Mouse (Mus musculus): ENCODE data around the gene Crhr1. TPM values are rescaled to one million over a fixed set of nuclear protein-coding genes. Genes with fewer than 3 reads are reported as not detected.

Gene Crhr1
- total and polyA plus RNA-seq, 3 experiments, result not detected

GRCm38 (mm10) chr11:104123479-104123878 lies 9.2 kb upstream of the Crhr1 start:
- dilution Hi-C loops (cut with MboI; ENCODE audit: extremely low pct_ligation_motif_present, extremely low pct_unique_long_range_greater_than_20kb, low sequenced_read_pairs), result no loop called here
- in situ Hi-C loops (cut with MboI; ENCODE audit: low pct_ligation_motif_present, low pct_unique_long_range_greater_than_20kb, low sequenced_read_pairs), result no loop called here
- Histone ChIP-seq H3K4me2 (ENCODE audit: insufficient read depth, low read depth, poor library complexity, severe bottlenecking) (no peak overlapping the region), H3K79me2 (replicated peaks; ENCODE audit: control insufficient read depth, extremely low read depth, insufficient read depth, poor library complexity, severe bottlenecking) (no peaks in the 10 kb centered on the region), H3K4me3 (replicated peaks in 1 of 3; ENCODE audit: low read depth in 2 of 3, low read length in 2 of 3, poor library complexity in 1 of 3) (no peak overlapping the region), H3K4me1 (ENCODE audit: control insufficient read depth in 1 of 2, insufficient read depth in 2 of 2) (no peaks in the 10 kb centered on the region), H3K27ac (ENCODE audit: insufficient read depth, low read depth) (no peak overlapping the region), H3K9me3 (replicated peaks; ENCODE audit: low read length) (peaks cover 2% of the 10 kb centered on the region), H3K9ac (ENCODE audit: insufficient read depth, low read depth) (no peak overlapping the region), H3K36me3 (replicated peaks in 1 of 2; ENCODE audit: control insufficient read depth in 1 of 2, insufficient read depth in 1 of 2, low read length in 1 of 2) (no peaks in the 10 kb centered on the region), H3K27me3 (replicated peaks) (peaks cover 2% of the 10 kb centered on the region)
- TF ChIP-seq USF1 (IDR thresholded peaks at IDR 0.05; ENCODE audit: low read depth, low read length), result 0 out of 2 replicates have a peak, but pooled peaks have one; percentile 13
- TF ChIP-seq EP300 (IDR thresholded peaks at IDR 0.05; ENCODE audit: low read length), result no peak
- TF ChIP-seq BHLHE40 (IDR thresholded peaks at IDR 0.05; ENCODE audit: low read depth, low read length), result peak; percentile 57
- DNase-seq (ENCODE audit: extremely low read depth), result no peak

- Histone ChIP-seq H3K9me3 (replicated peaks; ENCODE audit: low read length) (peaks cover 1% of the 10 kb centered on the region), H3K4me2 (ENCODE audit: insufficient read depth, low read depth, poor library complexity, severe bottlenecking) (no peak overlapping the region), H3K36me3 (replicated peaks in 1 of 2; ENCODE audit: control insufficient read depth in 1 of 2, insufficient read depth in 1 of 2, low read length in 1 of 2) (no peaks in the 10 kb centered on the region), H3K27ac (ENCODE audit: insufficient read depth, low read depth) (no peak overlapping the region), H3K4me3 (replicated peaks in 1 of 3; ENCODE audit: low read depth in 2 of 3, low read length in 2 of 3, poor library complexity in 1 of 3) (no peak overlapping the region), H3K27me3 (replicated peaks) (peaks cover 2% of the 10 kb centered on the region), H3K9ac (ENCODE audit: insufficient read depth, low read depth) (no peak overlapping the region), H3K79me2 (replicated peaks; ENCODE audit: control insufficient read depth, extremely low read depth, insufficient read depth, poor library complexity, severe bottlenecking) (no peaks in the 10 kb centered on the region), H3K4me1 (ENCODE audit: control insufficient read depth in 1 of 2, insufficient read depth in 2 of 2) (no peaks in the 10 kb centered on the region)
- TF ChIP-seq GABPA (IDR thresholded peaks at IDR 0.05; ENCODE audit: insufficient replicate concordance, low read depth, low read length), result no peak
- TF ChIP-seq USF1 (IDR thresholded peaks at IDR 0.05; ENCODE audit: low read depth, low read length), result no peak
- TF ChIP-seq RAD21 (IDR thresholded peaks at IDR 0.05; ENCODE audit: low read depth, low read length), result no peak
- TF ChIP-seq ZNF384 (IDR thresholded peaks at IDR 0.05; ENCODE audit: low read depth, low read length), result no peak
- no peak for TF ChIP-seq PAX5 (IDR thresholded peaks at IDR 0.05; ENCODE audit: low read length)
- TF ChIP-seq ELF1 (IDR thresholded peaks at IDR 0.05; ENCODE audit: low read depth, low read length), result no peak
- no peak for TF ChIP-seq TBP (conservative IDR thresholded peaks at IDR 0.05; ENCODE audit: low read depth, low read length)
- no peak for TF ChIP-seq IRF4 (IDR thresholded peaks at IDR 0.05; ENCODE audit: low read depth, low read length)
- no peak for TF ChIP-seq MAX (IDR thresholded peaks at IDR 0.05; ENCODE audit: low read length)
- TF ChIP-seq POLR2A (IDR thresholded peaks at IDR 0.05; ENCODE audit: low read depth, low read length), result no peak
- no peak for TF ChIP-seq JUND (conservative IDR thresholded peaks at IDR 0.05; ENCODE audit: low read depth, low read length)
- TF ChIP-seq E2F4 (IDR thresholded peaks at IDR 0.05; ENCODE audit: insufficient replicate concordance, low read depth, low read length), result no peak
- in situ Hi-C loops (cut with MboI; ENCODE audit: low pct_ligation_motif_present, low pct_unique_long_range_greater_than_20kb, low sequenced_read_pairs) (no loop called here), dilution Hi-C loops (cut with MboI; ENCODE audit: extremely low pct_ligation_motif_present, extremely low pct_unique_long_range_greater_than_20kb, low sequenced_read_pairs) (no loop called here)
- no peak for DNase-seq (ENCODE audit: extremely low read depth)
Observed at GRCm38 (mm10) chr11:104124582-104124981, 8.1 kb upstream of the Crhr1 start.

- in situ Hi-C loops (cut with MboI; ENCODE audit: low pct_ligation_motif_present, low pct_unique_long_range_greater_than_20kb, low sequenced_read_pairs), result no loop called here
- Histone ChIP-seq H3K27ac (ENCODE audit: insufficient read depth, low read depth) (no peak overlapping the region), H3K9me3 (replicated peaks; ENCODE audit: low read length) (peaks cover 19% of the 10 kb centered on the region), H3K79me2 (replicated peaks; ENCODE audit: control insufficient read depth, extremely low read depth, insufficient read depth, poor library complexity, severe bottlenecking) (no peaks in the 10 kb centered on the region), H3K4me1 (ENCODE audit: control insufficient read depth in 1 of 2, insufficient read depth in 2 of 2) (no peaks in the 10 kb centered on the region), H3K4me3 (replicated peaks in 1 of 3; ENCODE audit: low read depth in 2 of 3, low read length in 2 of 3, poor library complexity in 1 of 3) (no peak overlapping the region), H3K4me2 (ENCODE audit: insufficient read depth, low read depth, poor library complexity, severe bottlenecking) (no peak overlapping the region), H3K27me3 (replicated peaks) (peaks cover 2% of the 10 kb centered on the region), H3K9ac (ENCODE audit: insufficient read depth, low read depth) (no peak overlapping the region), H3K36me3 (replicated peaks in 1 of 2; ENCODE audit: control insufficient read depth in 1 of 2, insufficient read depth in 1 of 2, low read length in 1 of 2) (no peaks in the 10 kb centered on the region)
- no peak for DNase-seq (ENCODE audit: extremely low read depth)
- dilution Hi-C loops (cut with MboI; ENCODE audit: extremely low pct_ligation_motif_present, extremely low pct_unique_long_range_greater_than_20kb, low sequenced_read_pairs), result no loop called here
- TF ChIP-seq NELFE (IDR thresholded peaks at IDR 0.05; ENCODE audit: low read depth, low read length), result no peak
- TF ChIP-seq MAFK (IDR thresholded peaks at IDR 0.05; ENCODE audit: insufficient replicate concordance, low read length), result no peak
- TF ChIP-seq CHD1 (IDR thresholded peaks at IDR 0.05; ENCODE audit: low read depth, low read length), result no peak
- TF ChIP-seq MYC (IDR thresholded peaks at IDR 0.05; ENCODE audit: low read depth, low read length), result no peak
- TF ChIP-seq TBP (conservative IDR thresholded peaks at IDR 0.05; ENCODE audit: low read depth, low read length), result no peak
- TF ChIP-seq MAZ (IDR thresholded peaks at IDR 0.05; ENCODE audit: low read depth, low read length), result no peak
- no peak for TF ChIP-seq ELF1 (IDR thresholded peaks at IDR 0.05; ENCODE audit: low read depth, low read length)
Observed at GRCm38 (mm10) chr11:104129466-104129865, 3.2 kb upstream of the Crhr1 start.
